8 mouse cellular contexts compared by ENCODE assay signal in the genomic region with DNA sequence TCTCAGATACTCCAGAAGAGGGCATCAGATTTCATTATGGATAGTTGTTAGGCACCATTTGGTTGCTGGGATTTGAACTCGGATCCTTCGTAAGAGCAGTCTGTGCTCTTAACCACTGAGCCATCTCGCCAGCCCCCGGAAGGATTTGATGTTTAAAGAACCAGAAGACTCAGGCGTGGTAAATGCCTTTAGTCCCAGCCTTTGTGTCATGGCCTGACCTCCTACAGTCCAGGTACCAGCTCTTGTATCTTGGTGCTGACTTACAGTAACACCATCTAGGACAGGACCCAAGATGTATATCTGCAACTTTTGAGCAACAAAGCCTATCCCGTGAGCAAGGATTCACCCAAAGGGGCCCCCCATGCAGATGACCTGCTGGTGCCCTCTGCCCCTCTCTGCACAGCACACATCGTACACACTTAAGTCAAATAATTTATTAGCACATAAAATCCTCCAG. TPM values are rescaled to one million over a fixed set of nuclear protein-coding genes. Genes with fewer than 3 reads are reported as not detected.
DNase-seq lines count a peak whose midpoint lies in the region; ATAC-seq and TF ChIP-seq lines count a peak whose summit lies in the region.

No protein-coding gene starts in this region.

- peak overlapping the region; percentile 69 for H3K4me2 ChIP-seq in kidney, embryonic 15.5 days
- H3K4me2 ChIP-seq in myocyte (ENCODE audit: low read depth) = peak overlapping the region; percentile 77

- 16% methylated on average over 7 of the region's 7 CpGs for WGBS in kidney, embryonic 15.5 days

- H3K9me3 ChIP-seq in kidney, embryonic 15.5 days (replicated peaks) = no peaks in the 10 kb centered on the region

- no peak for DNase-seq in kidney, postnatal 10 days
- DNase-seq in c-Kit-positive CD71-positive TER-119-positive erythroid progenitor cells, embryonic 14.5 days (ENCODE audit: low spot score) = peak; percentile 71
- DNase-seq in induced T-regulatory cell, adult 2 months (ENCODE audit: low read depth) = peak; percentile 77
- no peak for DNase-seq in B cell, adult 2 months
- no peak for DNase-seq in adrenal gland, postnatal 14 days

- peak overlapping the region; percentile 94 for H3K27ac ChIP-seq in kidney, embryonic 15.5 days

- H3K36me3 ChIP-seq in kidney, embryonic 15.5 days = peaks cover 59% of the 10 kb centered on the region
- H3K36me3 ChIP-seq in myocyte (ENCODE audit: control insufficient read depth, insufficient read depth) = peaks cover 51% of the 10 kb centered on the region

- no peak overlapping the region for H3ac ChIP-seq in myocyte (ENCODE audit: control insufficient read depth, insufficient read length)

- ATAC-seq in kidney, embryonic 15.5 days (replicated peaks; ENCODE audit: low FRiP score) = no peak
- no peak for ATAC-seq in granulocyte monocyte progenitor cell, adult 5-6 weeks (replicated peaks; ENCODE audit: poor library complexity, severe bottlenecking)

- H3K27me3 ChIP-seq in kidney, embryonic 15.5 days = no peaks in the 10 kb centered on the region
- H3K27me3 ChIP-seq in myocyte (ENCODE audit: control insufficient read depth, insufficient read depth, insufficient read length) = no peaks in the 10 kb centered on the region

- H3K9ac ChIP-seq in kidney, embryonic 15.5 days = 0 out of 2 replicates have a peak overlapping the region, but pooled peaks have one; percentile 3

- no peak for TF ChIP-seq POLR2A in myocyte (IDR thresholded peaks at IDR 0.05; ENCODE audit: insufficient read length, low read depth)

- H3K4me1 ChIP-seq in kidney, embryonic 15.5 days = peaks cover 62% of the 10 kb centered on the region

- peak overlapping the region; percentile 90 for H3K4me3 ChIP-seq in kidney, embryonic 15.5 days (replicated peaks)
- H3K4me3 ChIP-seq in myocyte = peak overlapping the region; percentile 81

- peaks cover 44% of the 10 kb centered on the region for H3K79me2 ChIP-seq in myocyte (ENCODE audit: control insufficient read depth, insufficient read depth)

TF ChIP-seq in myocyte, 11 proteins besides CTCF, POLR2A, EP300 and RAD21:
- no peak for TF ChIP-seq USF1 (IDR thresholded peaks at IDR 0.05; ENCODE audit: low read depth)
- TF ChIP-seq POLR2AphosphoS2 (IDR thresholded peaks at IDR 0.05; ENCODE audit: insufficient read length, low read depth) = peak; percentile 75

RNA-seq across cellular contexts. Expression of a gene that starts 0.9 kb away (rescaled TPM):
- polyA plus RNA-seq in kidney, embryonic 15.5 days (2015; fragmentation: Nextera tagmentation; extraction: Ambion mirVana) = 1,536 and 1,655 TPM in 2 replicates
- 2,217 TPM for polyA plus RNA-seq in myocyte (2012; fragmentation: generic; extraction: Trizol)
- total RNA-seq in adrenal gland, postnatal 14 days (2021) = 1,189 and 1,386 TPM in 2 replicates
- total RNA-seq in granulocyte monocyte progenitor cell, adult 5-6 weeks (2014; fragmentation: Nextera tagmentation) = 3,834 and 4,027 TPM in 2 replicates
- total RNA-seq in granulocyte monocyte progenitor cell, adult 5-6 weeks (2017) = 963 and 1,110 TPM in 2 replicates

RNA-seq across cellular contexts. Expression of a gene that starts 3.4 kb away (rescaled TPM):
- polyA plus RNA-seq in kidney, embryonic 15.5 days (2015; fragmentation: Nextera tagmentation; extraction: Ambion mirVana) = 1,248 and 1,360 TPM in 2 replicates
- 6,110 TPM for polyA plus RNA-seq in myocyte (2012; fragmentation: generic; extraction: Trizol)
- total RNA-seq in adrenal gland, postnatal 14 days (2021) = 1,693 and 2,079 TPM in 2 replicates
- total RNA-seq in granulocyte monocyte progenitor cell, adult 5-6 weeks (2014; fragmentation: Nextera tagmentation) = 3,523 and 3,605 TPM in 2 replicates
- total RNA-seq in granulocyte monocyte progenitor cell, adult 5-6 weeks (2017) = 3,792 and 4,750 TPM in 2 replicates

RNA-seq across cellular contexts. Expression of a gene that starts 10.9 kb away (rescaled TPM):
- polyA plus RNA-seq in kidney, embryonic 15.5 days (2015; fragmentation: Nextera tagmentation; extraction: Ambion mirVana) = 0.44 TPM in 1 of 2 replicates, not detected in the other
- 3.6 TPM for polyA plus RNA-seq in myocyte (2012; fragmentation: generic; extraction: Trizol)
- not detected in 2 replicates for total RNA-seq in adrenal gland, postnatal 14 days (2021)
- not detected in 2 replicates for total RNA-seq in granulocyte monocyte progenitor cell, adult 5-6 weeks (2014; fragmentation: Nextera tagmentation)
- 0.10 and 0.13 TPM in 2 replicates for total RNA-seq in granulocyte monocyte progenitor cell, adult 5-6 weeks (2017)

RNA-seq across cellular contexts. Expression of a gene that starts 11.1 kb away (rescaled TPM):
- polyA plus RNA-seq in kidney, embryonic 15.5 days (2015; fragmentation: Nextera tagmentation; extraction: Ambion mirVana) = 1.9 and 7.5 TPM in 2 replicates
- polyA plus RNA-seq in myocyte (2012; fragmentation: generic; extraction: Trizol) = 7.2 TPM
- total RNA-seq in adrenal gland, postnatal 14 days (2021) = 13.3 and 25.0 TPM in 2 replicates
- 7.4 and 8.2 TPM in 2 replicates for total RNA-seq in granulocyte monocyte progenitor cell, adult 5-6 weeks (2014; fragmentation: Nextera tagmentation)
- 2.3 and 5.7 TPM in 2 replicates for total RNA-seq in granulocyte monocyte progenitor cell, adult 5-6 weeks (2017)

RNA-seq across cellular contexts. Expression of a gene that starts 21.5 kb away (rescaled TPM):
- polyA plus RNA-seq in kidney, embryonic 15.5 days (2015; fragmentation: Nextera tagmentation; extraction: Ambion mirVana) = 78.0 and 93.5 TPM in 2 replicates
- 67.2 TPM for polyA plus RNA-seq in myocyte (2012; fragmentation: generic; extraction: Trizol)
- total RNA-seq in adrenal gland, postnatal 14 days (2021) = 138 and 152 TPM in 2 replicates
- 2.1 and 3.8 TPM in 2 replicates for total RNA-seq in granulocyte monocyte progenitor cell, adult 5-6 weeks (2014; fragmentation: Nextera tagmentation)
- 2.7 and 3.6 TPM in 2 replicates for total RNA-seq in granulocyte monocyte progenitor cell, adult 5-6 weeks (2017)

Comparison
In these comparisons a context has a peak if more than half of its experiments do, and no peak if none do; other contexts are left out.
1. DNase-seq: peak in c-Kit-positive CD71-positive TER-119-positive erythroid progenitor cells, embryonic 14.5 days (single experiment) and induced T-regulatory cell, adult 2 months (single experiment); none in kidney, postnatal 10 days (single experiment), B cell, adult 2 months (0 of 2) and adrenal gland, postnatal 14 days (single experiment).